In the genomic region with DNA sequence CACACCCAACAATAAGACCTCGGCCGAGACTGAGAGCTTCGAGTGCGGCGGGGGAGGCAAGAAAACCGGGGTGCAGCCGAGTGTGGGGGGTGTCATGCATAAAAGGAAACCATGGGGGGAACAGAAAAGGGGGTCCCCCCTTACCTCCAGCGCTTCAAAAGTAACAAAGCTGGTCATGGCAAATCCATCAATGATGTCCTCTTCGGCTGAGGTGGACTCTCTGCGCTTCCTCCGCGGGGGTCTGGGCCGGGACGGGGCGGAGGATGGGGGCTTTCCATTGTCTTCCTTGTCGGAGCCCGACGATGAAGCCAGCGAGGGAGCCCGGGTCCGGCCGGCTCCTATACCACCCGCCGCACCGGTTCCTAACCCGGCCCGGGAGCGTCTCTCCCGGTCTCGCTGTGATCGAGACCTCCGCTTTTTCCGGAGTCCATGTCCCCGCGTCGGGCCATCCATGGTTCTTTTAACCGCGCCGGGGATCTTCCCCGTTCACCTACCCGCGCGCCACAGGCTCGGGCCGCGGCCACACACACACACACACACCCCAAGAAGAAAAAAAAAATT, we compare ENCODE assay signal across 8 mouse cellular contexts. TPM values are rescaled to one million over a fixed set of nuclear protein-coding genes. Genes with fewer than 3 reads are reported as not detected.
A peak's percentile ranks its signal among the peaks of the same experiment; 100 is the strongest.
DNase-seq lines count a peak whose midpoint lies in the region; ATAC-seq lines count a peak whose summit lies in the region.

No protein-coding gene starts in this region.

- no peaks in the 10 kb centered on the region for H3K36me3 ChIP-seq in intestine, embryonic 16.5 days (ENCODE audit: control insufficient read depth, insufficient read depth, low read length)
- no peaks in the 10 kb centered on the region for H3K36me3 ChIP-seq in liver, embryonic 15.5 days (replicated peaks)

- ATAC-seq in intestine, embryonic 16.5 days = no peak
- ATAC-seq in liver, embryonic 15.5 days (ENCODE audit: insufficient read depth) = no peak

- peaks cover 10% of the 10 kb centered on the region for H3K4me1 ChIP-seq in intestine, embryonic 16.5 days (ENCODE audit: control insufficient read depth, insufficient read depth, low read length)
- 0 out of 2 replicates have a peak, but pooled peaks cover 10% of the 10 kb centered on the region for H3K4me1 ChIP-seq in liver, embryonic 15.5 days (replicated peaks)

- no peaks in the 10 kb centered on the region for H3K27me3 ChIP-seq in intestine, embryonic 16.5 days (replicated peaks; ENCODE audit: control insufficient read depth, insufficient read depth, low read length)
- H3K27me3 ChIP-seq in liver, embryonic 15.5 days = peaks cover 63% of the 10 kb centered on the region

- peak overlapping the region; percentile 37 for H3K27ac ChIP-seq in intestine, embryonic 16.5 days (ENCODE audit: low read length)
- no peak overlapping the region for H3K27ac ChIP-seq in liver, embryonic 15.5 days (replicated peaks)

- H3K4me2 ChIP-seq in intestine, embryonic 16.5 days (ENCODE audit: low read depth, low read length) = peak overlapping the region; percentile 95
- peak overlapping the region; percentile 67 for H3K4me2 ChIP-seq in liver, embryonic 15.5 days

- H3K9me3 ChIP-seq in intestine, embryonic 16.5 days (ENCODE audit: control insufficient read depth, low read length) = no peaks in the 10 kb centered on the region
- no peaks in the 10 kb centered on the region for H3K9me3 ChIP-seq in liver, embryonic 15.5 days (replicated peaks)

- peak overlapping the region; percentile 77 for H3K4me3 ChIP-seq in intestine, embryonic 16.5 days (ENCODE audit: low read length)
- H3K4me3 ChIP-seq in liver, embryonic 15.5 days (replicated peaks) = peak overlapping the region; percentile 56

- WGBS in intestine, embryonic 16.5 days = under 1% methylated on average over 46 of the region's 46 CpGs
- WGBS in liver, embryonic 15.5 days (ENCODE audit: insufficient replicate concordance) = under 1% methylated on average over 46 of the region's 46 CpGs

- peak; percentile 19 for DNase-seq in right cerebral cortex, adult 18-20 months
- DNase-seq in right cerebral cortex, postnatal 36 days (ENCODE audit: low spot score in 2 of 2) = no peak
- peak; percentile 54 for DNase-seq in cerebellum, adult 9-11 months
- DNase-seq in gastrocnemius, postnatal 4 days (ENCODE audit: low spot score in 2 of 2) = peak; percentile 37 to 53
- DNase-seq in retina, postnatal 1 day = peak; percentile 61
- no peak for DNase-seq in B cell, adult 2 months

- peak overlapping the region; percentile 82 for H3K9ac ChIP-seq in intestine, embryonic 16.5 days (ENCODE audit: low read depth, low read length)
- no peak overlapping the region for H3K9ac ChIP-seq in liver, embryonic 15.5 days

RNA-seq across cellular contexts. Expression of a gene that starts 1.7 kb away (rescaled TPM):
- total RNA-seq in gastrocnemius, postnatal 4 days (2021) = 10 to 100 TPM; 43.4 to 57.3 TPM
- polyA plus RNA-seq in intestine, embryonic 16.5 days (2015; fragmentation: Nextera tagmentation; extraction: Ambion mirVana) = 12.4 and 14.7 TPM in 2 replicates
- polyA plus RNA-seq in liver, embryonic 15.5 days (2015; fragmentation: Nextera tagmentation; extraction: Ambion mirVana) = 1.4 and 1.6 TPM in 2 replicates

Comparison
In these comparisons a context has a peak if more than half of its experiments do, and no peak if none do; other contexts are left out.
1. DNase-seq: peak in right cerebral cortex, adult 18-20 months (single experiment), cerebellum, adult 9-11 months (single experiment), gastrocnemius, postnatal 4 days (2 of 2) and retina, postnatal 1 day (single experiment); none in right cerebral cortex, postnatal 36 days (0 of 2) and B cell, adult 2 months (0 of 2).